Mouse (Mus musculus) liver, postnatal 0 days (tissue): ENCODE results near the gene Tmem141.

Source experiments
- CTCF ChIP-seq: sonication (generic); IDR thresholded peaks from 2 replicates; pipeline ENCODE4 v1.5.1; 2016; ENCODE audit warnings: antibody characterized with exemption, low read depth
- EP300 ChIP-seq: IDR thresholded peaks from 2 replicates; pipeline ENCODE4 v1.6.1; 2016; ENCODE audit warnings: antibody characterized with exemption, low read depth, mild to moderate bottlenecking

GRCm38 (mm10) chr2:25661245-25661970, 39.6 kb upstream of the Tmem141 start:
- TF ChIP-seq EP300 (no peak), CTCF (no peak)
